Mouse (Mus musculus): ENCODE data around the gene Armc5.

- TF ChIP-seq CTCF (IDR thresholded peaks at IDR 0.05; ENCODE audit: insufficient read depth, low read depth, low read length) (no peak), POLR2A (IDR thresholded peaks at IDR 0.05; ENCODE audit: insufficient read depth, low read depth, low read length) (no peak)
Measured at GRCm38 (mm10) chr7:128244410-128245025, 7.4 kb downstream of the Armc5 start.
